Mouse (Mus musculus) cerebellum, adult 2 months (tissue): ENCODE measurements around the gene Sdsl. TPM values are rescaled to one million over a fixed set of nuclear protein-coding genes. Genes with fewer than 3 reads are reported as not detected.

ENCODE experiments used
- DNase-seq, 2 experiments: peaks; one replicate each; pipeline ENCODE4 v3.0.0; 2021
- H3K27ac ChIP-seq: fragments of 200-500 bp; 2 replicates; pipeline ENCODE4 v1.5.1; 2012; ENCODE audit warnings: low read length, control low read depth, inconsistent platforms; ENCODE audit not compliant: insufficient read depth
- H3K27me3 ChIP-seq: fragments of 200-500 bp; 2 replicates; pipeline ENCODE4 v1.6.1; 2012; ENCODE audit warnings: inconsistent platforms, mild to moderate bottlenecking, low read length, moderate library complexity; ENCODE audit not compliant: control insufficient read depth, insufficient read depth
- H3K4me1 ChIP-seq: fragments of 200-500 bp; 2 replicates; pipeline ENCODE4 v1.6.1; 2011; ENCODE audit warnings: low read length; ENCODE audit not compliant: control insufficient read depth, insufficient read depth
- H3K4me3 ChIP-seq: fragments of 200-500 bp; replicated peaks from 2 replicates; pipeline ENCODE3; 2011; ENCODE audit warnings: mild to moderate bottlenecking, low read depth, low read length, control low read depth; ENCODE audit not compliant: insufficient read depth
- CTCF ChIP-seq: fragments of 200-500 bp; IDR thresholded peaks from 2 replicates; pipeline ENCODE4 v1.5.1; 2011; ENCODE audit warnings: low read depth, mild to moderate bottlenecking, control low read depth, low read length, moderate library complexity, borderline replicate concordance; ENCODE audit not compliant: insufficient read depth
- POLR2A ChIP-seq: fragments of 200-500 bp; IDR thresholded peaks from 2 replicates; pipeline ENCODE4 v1.6.1; 2011; ENCODE audit warnings: low read length, control low read depth, borderline replicate concordance; ENCODE audit not compliant: insufficient read depth
- WGBS: fragments of 180-500 bp; shearing (Covaris S2); methylation state at CpG from one replicate; pipeline ENCODE4 v1.1.7; 2018; 5-methylcytosine and 5-hydroxymethylcytosine counted together
- polyA plus RNA-seq: library from polyadenylated mRNA; depleted of rRNA; stranded (reverse); fragments of >200 nt; gene quantifications from 2 replicates; pipeline ENCODE4 v1.2.3, GENCODE M21; 2012; rRNA removed

Sdsl gene
- polyA plus RNA-seq: 13.6 and 16.7 TPM in 2 replicates

DNA sequence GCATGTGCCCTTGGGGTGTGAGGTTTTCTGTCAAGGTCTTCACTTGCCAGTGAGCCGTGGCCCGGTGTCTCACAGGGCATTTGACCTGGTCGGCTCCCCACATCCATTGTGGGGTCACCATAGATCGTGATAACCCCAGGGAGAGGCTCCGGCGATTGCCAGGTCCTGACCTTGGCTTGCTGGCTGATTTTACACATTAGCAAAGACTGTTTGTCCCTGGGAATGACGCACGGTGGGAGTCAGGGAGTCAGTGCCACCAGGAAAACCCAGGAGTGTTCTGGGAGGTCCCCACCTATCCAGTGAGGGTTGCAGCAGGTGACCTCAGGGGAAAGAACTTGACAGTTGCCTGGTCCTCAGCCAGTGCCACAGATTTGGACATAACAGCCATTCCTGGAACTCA, at the start of gene Sdsl:
Sdsl (minus strand) TSS at position 41 of the 400 bp plus-strand sequence.
- no peak for DNase-seq
- 72% methylated on average over 8 of the region's 8 CpGs for WGBS
- TF ChIP-seq CTCF (no peak), POLR2A (no peak)

DNA sequence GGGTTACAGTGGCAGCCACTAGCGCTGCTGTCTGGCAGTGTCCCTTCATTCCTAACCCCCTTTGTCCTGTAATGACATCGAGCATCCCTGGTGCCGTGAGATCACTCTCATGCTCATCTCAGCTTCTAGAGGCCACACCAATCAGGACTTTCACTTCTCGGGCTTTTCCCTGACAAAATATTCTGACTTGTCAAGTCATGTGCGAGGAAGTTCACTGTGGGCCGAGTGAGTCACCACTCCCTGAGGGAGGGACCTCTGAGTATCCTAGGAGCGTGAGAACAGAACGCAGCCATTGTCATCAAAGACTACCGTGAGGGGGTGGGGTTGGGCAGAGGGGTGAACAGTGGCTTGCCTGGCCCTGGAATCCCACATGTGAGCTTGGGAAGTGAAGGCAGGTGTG, 44.9 kb upstream of the Sdsl start:
- Histone ChIP-seq H3K27ac (no peak overlapping the region), H3K4me1 (no peaks in the 10 kb centered on the region), H3K4me3 (no peak overlapping the region), H3K27me3 (no peaks in the 10 kb centered on the region)
- no peak for DNase-seq
- WGBS: 60% methylated on average over 9 of the region's 9 CpGs
- no peak for TF ChIP-seq POLR2A
- TF ChIP-seq CTCF: no peak

More for the DNA sequence above, at the start of gene Sdsl:
- H3K27me3 ChIP-seq: no peaks in the 10 kb centered on the region
- H3K27ac ChIP-seq: no peak within 1 kb of the TSS
- no peaks in the 10 kb centered on the region for H3K4me1 ChIP-seq
- H3K4me3 ChIP-seq: no peak within 1 kb of the TSS

DNA sequence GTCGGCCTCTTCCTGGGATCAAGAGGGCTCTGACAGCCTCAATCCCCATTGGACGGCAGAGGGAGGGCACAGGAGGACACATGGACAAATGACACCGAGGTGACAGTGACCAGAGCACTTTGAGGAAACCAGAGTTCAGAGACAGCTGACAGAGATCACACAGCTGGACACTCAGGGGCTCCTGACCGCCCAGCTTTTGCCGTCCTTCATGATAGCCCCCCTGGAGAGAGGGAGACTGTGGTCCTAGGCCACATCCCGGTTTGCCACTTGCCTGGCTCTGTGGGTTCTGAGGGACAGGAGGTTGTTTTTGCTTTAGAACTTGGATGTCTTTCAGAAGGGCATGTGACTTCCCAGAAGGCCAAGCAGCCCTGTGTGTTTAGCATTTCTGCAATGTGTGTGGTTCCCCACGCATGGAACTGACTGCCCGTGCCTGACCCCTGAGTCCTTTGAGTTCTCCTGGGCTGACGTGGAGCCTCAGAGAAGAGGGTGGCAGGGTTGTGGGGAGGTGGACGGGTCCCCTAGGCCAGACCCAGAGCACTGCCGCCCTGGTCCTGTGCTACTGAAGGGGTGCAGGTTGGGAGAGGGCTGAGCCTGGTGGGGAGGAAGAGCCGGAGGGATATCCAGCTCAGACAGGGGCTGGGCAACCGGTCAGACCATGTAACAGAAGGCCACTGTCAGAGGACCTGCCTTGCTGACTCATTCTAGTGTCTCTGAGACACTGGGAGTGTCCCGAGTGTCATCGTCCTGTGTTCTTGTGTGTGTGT, 43.8 kb upstream of the Sdsl start:
- DNase-seq: no peak
- Histone ChIP-seq H3K27ac (no peak overlapping the region; the same call in 1 of the 2 replicates), H3K4me1 (no peaks in the 10 kb centered on the region), H3K27me3 (no peaks in the 10 kb centered on the region), H3K4me3 (no peak overlapping the region)
- TF ChIP-seq POLR2A: no peak
- no peak for TF ChIP-seq CTCF
- WGBS: 71% methylated on average over 15 of the region's 15 CpGs

GRCm38 (mm10) chr5:120515451-120515850, 42.8 kb upstream of the Sdsl start:
- Histone ChIP-seq H3K4me1 (no peaks in the 10 kb centered on the region), H3K27me3 (no peaks in the 10 kb centered on the region), H3K4me3 (no peak overlapping the region), H3K27ac (no peak overlapping the region)
- TF ChIP-seq CTCF (no peak), POLR2A (no peak)
- no peak for DNase-seq
- WGBS: 86% methylated on average over 7 of the region's 7 CpGs

DNA sequence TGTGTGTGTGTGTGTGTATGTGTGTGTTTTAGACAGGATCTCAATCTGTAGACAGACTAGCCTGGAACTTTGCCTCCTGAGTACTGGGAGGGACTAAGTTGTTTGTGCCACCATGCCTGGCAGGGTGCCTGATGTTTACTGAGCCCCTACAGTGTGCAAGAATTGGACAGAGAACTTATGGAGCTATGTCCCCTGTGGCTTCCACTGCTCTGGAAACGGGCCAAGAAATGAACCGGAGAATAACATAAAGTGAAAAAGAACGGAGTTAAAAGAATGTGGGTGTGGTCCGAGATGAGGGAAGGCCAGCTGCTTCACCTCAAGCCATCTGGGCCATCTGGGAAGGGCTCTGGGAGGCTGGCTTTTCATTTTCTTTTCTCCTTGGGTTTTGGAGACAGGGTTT, 42.1 kb upstream of the Sdsl start:
- no peak overlapping the region for H3K27ac ChIP-seq
- H3K4me3 ChIP-seq: no peak overlapping the region
- H3K4me1 ChIP-seq: no peaks in the 10 kb centered on the region
- DNase-seq: no peak
- no peaks in the 10 kb centered on the region for H3K27me3 ChIP-seq
- no peak for TF ChIP-seq CTCF
- TF ChIP-seq POLR2A: no peak
- WGBS: 19% methylated on average over 4 of the region's 4 CpGs

DNA sequence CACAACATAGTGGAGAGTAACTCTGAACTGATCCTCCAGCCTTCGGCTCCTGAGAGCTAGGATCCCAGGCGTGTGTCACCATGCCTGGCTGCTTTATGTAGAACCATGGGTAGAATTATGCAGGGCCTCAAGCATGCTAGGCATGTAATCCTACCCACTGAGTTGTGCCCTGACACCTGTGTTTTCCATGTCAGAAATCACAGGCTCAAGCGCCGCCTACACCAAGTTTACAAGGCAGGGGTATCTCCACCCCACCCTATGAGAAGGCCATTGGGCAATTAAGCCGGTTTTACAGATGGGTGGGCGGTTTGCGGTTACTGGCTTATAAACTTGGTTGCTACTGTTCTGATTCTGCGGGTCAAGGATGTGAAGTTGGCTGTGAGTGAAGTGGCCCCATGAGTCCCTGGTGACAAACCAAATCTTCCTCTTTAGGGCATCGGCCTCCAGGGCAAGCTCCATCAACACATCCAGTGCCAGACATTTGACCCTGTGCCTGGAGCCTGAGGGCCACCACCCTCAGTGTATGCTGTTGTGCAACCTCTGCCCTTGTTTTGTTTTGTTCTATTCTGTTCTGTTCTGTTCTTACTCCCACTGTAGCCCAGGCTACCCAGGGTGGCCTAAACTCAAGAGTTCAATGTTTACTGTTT, 41.5 kb upstream of the Sdsl start:
- Histone ChIP-seq H3K27ac (no peak overlapping the region), H3K4me1 (no peaks in the 10 kb centered on the region), H3K27me3 (no peaks in the 10 kb centered on the region), H3K4me3 (no peak overlapping the region)
- no peak for TF ChIP-seq POLR2A
- no peak for TF ChIP-seq CTCF
- no peak for DNase-seq
- WGBS: 84% methylated on average over 9 of the region's 9 CpGs

- Histone ChIP-seq H3K4me3 (no peak overlapping the region), H3K4me1 (no peaks in the 10 kb centered on the region), H3K27me3 (no peaks in the 10 kb centered on the region), H3K27ac (no peak overlapping the region)
- 69% methylated on average over 15 of the region's 15 CpGs for WGBS
- no peak for DNase-seq
- TF ChIP-seq CTCF (no peak), POLR2A (no peak)
Observed at GRCm38 (mm10) chr5:120512911-120513555, 40.4 kb upstream of the Sdsl start.
